Mouse (Mus musculus) lung, embryonic 15.5 days (tissue): ENCODE data around the gene Irgq. TPM values are rescaled to one million over a fixed set of nuclear protein-coding genes. Genes with fewer than 3 reads are reported as not detected.
"Not testable (repeated sequence)": the region's sequence is repeated elsewhere in the genome, so short reads cannot be mapped to it uniquely, and the experiment has no call there.

ENCODE experiments used
- ATAC-seq: fragments of 200-750 bp; cut with Nextera tagmentation; 2 replicates; pipeline ENCODE4 v1.8.0; 2017; ENCODE audit warnings: moderate number of reproducible peaks, borderline replicate concordance; ENCODE audit not compliant: low FRiP score, low TSS enrichment; ENCODE audit errors: extremely low read depth
- H3K27ac ChIP-seq: fragments of 300-500 bp; sonication (generic); 2 replicates; pipeline ENCODE4 v1.5.1; 2015; ENCODE audit warnings: moderate library complexity, mild to moderate bottlenecking, inconsistent platforms
- H3K27me3 ChIP-seq: fragments of 300-500 bp; sonication (generic); 2 replicates; pipeline ENCODE4 v1.6.1; 2015; ENCODE audit warnings: inconsistent platforms
- H3K36me3 ChIP-seq: fragments of 300-500 bp; sonication (generic); 2 replicates; pipeline ENCODE4 v1.6.1; 2015; ENCODE audit warnings: inconsistent platforms
- H3K4me1 ChIP-seq: fragments of 300-500 bp; sonication (generic); 2 replicates; pipeline ENCODE4 v1.6.1; 2015; ENCODE audit warnings: inconsistent platforms
- H3K4me2 ChIP-seq: fragments of 300-500 bp; sonication (generic); 2 replicates; pipeline ENCODE4 v1.6.1; 2015; ENCODE audit warnings: inconsistent platforms, mild to moderate bottlenecking, moderate library complexity
- H3K4me3 ChIP-seq: fragments of 300-500 bp; sonication (generic); 2 replicates; pipeline ENCODE4 v1.5.1; 2015; ENCODE audit warnings: mild to moderate bottlenecking, inconsistent platforms
- H3K9ac ChIP-seq: fragments of 300-500 bp; sonication (generic); 2 replicates; pipeline ENCODE4 v1.6.1; 2015; ENCODE audit warnings: inconsistent platforms
- H3K9me3 ChIP-seq: fragments of 300-500 bp; sonication (generic); 2 replicates; pipeline ENCODE4 v1.6.1; 2016; ENCODE audit warnings: inconsistent platforms
- WGBS: fragments of 180-500 bp; shearing (Covaris S2); methylation state at CpG from one replicate; pipeline ENCODE4 v1.1.7; 2015; 5-methylcytosine and 5-hydroxymethylcytosine counted together
- polyA plus RNA-seq: library from polyadenylated mRNA; unstranded; fragments of >200 nt; fragmentation: Nextera tagmentation; extraction: Ambion mirVana; gene quantifications from 2 replicates; pipeline ENCODE4 v1.2.1, GENCODE M21; 2015

Gene Irgq
- polyA plus RNA-seq, 1 experiment from 2014 or later: 7.8 TPM

GRCm38 (mm10) chr7:24517077-24517476 is 13.4 kb upstream of the Irgq start:
- no peak overlapping the region for H3K9ac ChIP-seq
- no peak overlapping the region for H3K4me3 ChIP-seq
- 43% methylated on average over 5 of the region's 5 CpGs for WGBS
- no peaks in the 10 kb centered on the region for H3K27me3 ChIP-seq
- H3K4me1 ChIP-seq: no peaks in the 10 kb centered on the region
- H3K27ac ChIP-seq: no peak overlapping the region
- no peak overlapping the region for H3K4me2 ChIP-seq
- no peaks in the 10 kb centered on the region for H3K9me3 ChIP-seq
- ATAC-seq: no peak
- H3K36me3 ChIP-seq: peaks cover 5% of the 10 kb centered on the region; the same call in 1 of the 2 replicates

- H3K9me3 ChIP-seq: no peaks in the 10 kb centered on the region
- no peak overlapping the region for H3K4me3 ChIP-seq
- WGBS: 49% methylated on average over 6 of the region's 6 CpGs
- no peak overlapping the region for H3K4me2 ChIP-seq
- H3K36me3 ChIP-seq: peaks cover 5% of the 10 kb centered on the region; the same call in 1 of the 2 replicates
- no peaks in the 10 kb centered on the region for H3K27me3 ChIP-seq
- no peaks in the 10 kb centered on the region for H3K4me1 ChIP-seq
- ATAC-seq: no peak
- H3K27ac ChIP-seq: no peak overlapping the region
- no peak overlapping the region for H3K9ac ChIP-seq
Observed at GRCm38 (mm10) chr7:24517654-24518053, 12.8 kb upstream of the Irgq start.

GRCm38 (mm10) chr7:24519130-24519529 is 11.4 kb upstream of the Irgq start:
- Histone ChIP-seq H3K4me2 (no peak overlapping the region), H3K27me3 (no peaks in the 10 kb centered on the region), H3K4me1 (no peaks in the 10 kb centered on the region), H3K4me3 (no peak overlapping the region), H3K27ac (no peak overlapping the region), H3K36me3 (peaks cover 5% of the 10 kb centered on the region; the same call in 1 of the 2 replicates), H3K9ac (no peak overlapping the region), H3K9me3 (no peaks in the 10 kb centered on the region)
- ATAC-seq: no peak
- WGBS: 54% methylated on average over 3 of the region's 3 CpGs

- H3K4me3 ChIP-seq, H3K27me3 ChIP-seq, ATAC-seq, H3K4me2 ChIP-seq, H3K9ac ChIP-seq, H3K36me3 ChIP-seq, H3K9me3 ChIP-seq, H3K4me1 ChIP-seq, H3K27ac ChIP-seq: not testable (repeated sequence)
- WGBS: 83% methylated on average over 10 of the region's 10 CpGs
Observed at GRCm38 (mm10) chr7:24520054-24520453, 10.4 kb upstream of the Irgq start.

- Histone ChIP-seq H3K4me3 (no peak overlapping the region), H3K27me3 (no peaks in the 10 kb centered on the region), H3K36me3 (no peaks in the 10 kb centered on the region), H3K9ac (no peak overlapping the region), H3K4me2 (no peak overlapping the region), H3K9me3 (no peaks in the 10 kb centered on the region), H3K4me1 (no peaks in the 10 kb centered on the region), H3K27ac (no peak overlapping the region)
- 48% methylated on average over 5 of the region's 5 CpGs for WGBS
- no peak for ATAC-seq
Observed at GRCm38 (mm10) chr7:24522805-24523204, 7.7 kb upstream of the Irgq start.

- Histone ChIP-seq H3K27ac (no peak overlapping the region), H3K4me1 (no peaks in the 10 kb centered on the region), H3K36me3 (no peaks in the 10 kb centered on the region), H3K4me3 (no peak overlapping the region), H3K9me3 (no peaks in the 10 kb centered on the region), H3K4me2 (no peak overlapping the region), H3K9ac (no peak overlapping the region), H3K27me3 (no peaks in the 10 kb centered on the region)
- WGBS: 83% methylated on average over 6 of the region's 6 CpGs
- no peak for ATAC-seq
Observed at GRCm38 (mm10) chr7:24523723-24524122, 6.8 kb upstream of the Irgq start.

GRCm38 (mm10) chr7:24524978-24525377 is 5.5 kb upstream of the Irgq start:
- Histone ChIP-seq H3K4me1 (peaks cover 8% of the 10 kb centered on the region), H3K36me3 (no peaks in the 10 kb centered on the region), H3K9me3 (no peaks in the 10 kb centered on the region), H3K9ac (no peak overlapping the region), H3K4me2 (no peak overlapping the region), H3K27me3 (no peaks in the 10 kb centered on the region), H3K27ac (no peak overlapping the region), H3K4me3 (no peak overlapping the region)
- ATAC-seq: no peak
- 71% methylated on average over 6 of the region's 6 CpGs for WGBS

GRCm38 (mm10) chr7:24525686-24526420 is 4.6 kb upstream of the Irgq start:
- WGBS: 80% methylated on average over 12 of the region's 12 CpGs
- Histone ChIP-seq H3K4me1 (peaks cover 8% of the 10 kb centered on the region), H3K9me3 (no peaks in the 10 kb centered on the region), H3K9ac (no peak overlapping the region), H3K36me3 (no peaks in the 10 kb centered on the region), H3K27ac (no peak overlapping the region), H3K27me3 (no peaks in the 10 kb centered on the region), H3K4me3 (no peak overlapping the region), H3K4me2 (no peak overlapping the region)
- ATAC-seq: no peak

- WGBS: 87% methylated on average over 11 of the region's 11 CpGs
- no peak overlapping the region for H3K9ac ChIP-seq
- H3K36me3 ChIP-seq: peaks cover 8% of the 10 kb centered on the region
- H3K4me1 ChIP-seq: peaks cover 24% of the 10 kb centered on the region
- H3K4me3 ChIP-seq: no peak overlapping the region
- no peaks in the 10 kb centered on the region for H3K27me3 ChIP-seq
- H3K4me2 ChIP-seq: 0 out of 2 replicates have a peak overlapping the region, but pooled peaks have one; percentile 72
- no peaks in the 10 kb centered on the region for H3K9me3 ChIP-seq
- H3K27ac ChIP-seq: no peak overlapping the region
- ATAC-seq: no peak
Observed at GRCm38 (mm10) chr7:24528861-24529260, 1.6 kb upstream of the Irgq start.

GRCm38 (mm10) chr7:24529580-24529979 is 909 bp upstream of the Irgq start:
- Histone ChIP-seq H3K9ac (peak overlapping the region; percentile 58), H3K27ac (no peak overlapping the region), H3K4me3 (peak overlapping the region; percentile 58), H3K27me3 (no peaks in the 10 kb centered on the region), H3K9me3 (no peaks in the 10 kb centered on the region), H3K4me2 (peak overlapping the region; percentile 72), H3K4me1 (peaks cover 24% of the 10 kb centered on the region), H3K36me3 (peaks cover 16% of the 10 kb centered on the region)
- WGBS: 50% methylated on average over 11 of the region's 11 CpGs
- ATAC-seq: no peak

- Histone ChIP-seq H3K36me3 (peaks cover 27% of the 10 kb centered on the region), H3K9me3 (no peaks in the 10 kb centered on the region), H3K27me3 (no peaks in the 10 kb centered on the region), H3K4me3 (peak overlapping the region; percentile 58), H3K27ac (peak overlapping the region; percentile 82), H3K4me2 (peak overlapping the region; percentile 93), H3K4me1 (peaks cover 24% of the 10 kb centered on the region), H3K9ac (peak overlapping the region; percentile 82)
- peak; percentile 60; the same call in 1 of the 2 replicates for ATAC-seq
- WGBS: under 1% methylated on average over 43 of the region's 43 CpGs
Observed at GRCm38 (mm10) chr7:24531211-24531971, 902 bp downstream of the Irgq start.

- Histone ChIP-seq H3K4me3 (no peak overlapping the region), H3K9ac (no peak overlapping the region), H3K9me3 (no peaks in the 10 kb centered on the region), H3K4me1 (peaks cover 24% of the 10 kb centered on the region), H3K27ac (no peak overlapping the region), H3K27me3 (no peaks in the 10 kb centered on the region), H3K36me3 (peaks cover 28% of the 10 kb centered on the region), H3K4me2 (no peak overlapping the region)
- WGBS: 83% methylated on average over 28 of the region's 28 CpGs
- no peak for ATAC-seq
Observed at GRCm38 (mm10) chr7:24533031-24533571, 2.6 kb downstream of the Irgq start.
